Mouse (Mus musculus): ENCODE measurements at regions not wholly inside any gene's neighbourhood (a gene's known extent, or its start where the extent isn't known, plus 50 kb on each side); places are given as distances from the start of the nearest gene placed in this dataset.

- no peak for ATAC-seq (replicated peaks; ENCODE audit: low FRiP score, low TSS enrichment, poor library complexity, severe bottlenecking)
Observed at GRCm38 (mm10) chr8:92136413-92136812, 221.0 kb upstream of the Irx5 start.

- no peak for ATAC-seq (replicated peaks; ENCODE audit: low FRiP score, low TSS enrichment, poor library complexity, severe bottlenecking)
Observed at GRCm38 (mm10) chr8:92134434-92134833, 223.0 kb upstream of the Irx5 start.

GRCm38 (mm10) chr8:92133484-92134406, 223.7 kb upstream of the Irx5 start:
- no peak for ATAC-seq (replicated peaks; ENCODE audit: low FRiP score, low TSS enrichment, poor library complexity, severe bottlenecking)

- no peak for ATAC-seq (replicated peaks; ENCODE audit: low FRiP score, low TSS enrichment, poor library complexity, severe bottlenecking)
Observed at GRCm38 (mm10) chr8:92132949-92133348, 224.5 kb upstream of the Irx5 start.

GRCm38 (mm10) chr8:92132526-92132925, 224.9 kb upstream of the Irx5 start:
- ATAC-seq (replicated peaks; ENCODE audit: low FRiP score, low TSS enrichment, poor library complexity, severe bottlenecking) = no peak

- no peak for ATAC-seq (replicated peaks; ENCODE audit: low FRiP score, low TSS enrichment, poor library complexity, severe bottlenecking)
Observed at GRCm38 (mm10) chr8:92130025-92130557, 227.3 kb upstream of the Irx5 start.

GRCm38 (mm10) chr8:92129241-92130015, 228.0 kb upstream of the Irx5 start:
- ATAC-seq (replicated peaks; ENCODE audit: low FRiP score, low TSS enrichment, poor library complexity, severe bottlenecking) = no peak

- no peak for ATAC-seq (replicated peaks; ENCODE audit: low FRiP score, low TSS enrichment, poor library complexity, severe bottlenecking)
Observed at GRCm38 (mm10) chr8:92125631-92126030, 231.8 kb upstream of the Irx5 start.

GRCm38 (mm10) chr8:92121296-92121695, 236.1 kb upstream of the Irx5 start:
- peak; percentile 80 for ATAC-seq (replicated peaks; ENCODE audit: low FRiP score, low TSS enrichment, poor library complexity, severe bottlenecking)

GRCm38 (mm10) chr8:92115479-92116267, 241.8 kb upstream of the Irx5 start:
- ATAC-seq (replicated peaks; ENCODE audit: low FRiP score, low TSS enrichment, poor library complexity, severe bottlenecking) = no peak

GRCm38 (mm10) chr8:92114311-92115275, 242.8 kb upstream of the Irx5 start:
- ATAC-seq (replicated peaks; ENCODE audit: low FRiP score, low TSS enrichment, poor library complexity, severe bottlenecking) = no peak

GRCm38 (mm10) chr8:92113901-92114300, 243.5 kb upstream of the Irx5 start:
- ATAC-seq (replicated peaks; ENCODE audit: low FRiP score, low TSS enrichment, poor library complexity, severe bottlenecking) = no peak

- no peak for ATAC-seq (replicated peaks; ENCODE audit: low FRiP score, low TSS enrichment, poor library complexity, severe bottlenecking)
Observed at GRCm38 (mm10) chr8:92113386-92113785, 244.0 kb upstream of the Irx5 start.

GRCm38 (mm10) chr8:92104561-92104960, 252.9 kb upstream of the Irx5 start:
- ATAC-seq (replicated peaks; ENCODE audit: low FRiP score, low TSS enrichment, poor library complexity, severe bottlenecking) = no peak

GRCm38 (mm10) chr8:92102521-92102920, 254.9 kb upstream of the Irx5 start:
- ATAC-seq (replicated peaks; ENCODE audit: low FRiP score, low TSS enrichment, poor library complexity, severe bottlenecking) = no peak

GRCm38 (mm10) chr8:92095276-92095675, 262.1 kb upstream of the Irx5 start:
- no peak for ATAC-seq (replicated peaks; ENCODE audit: low FRiP score, low TSS enrichment, poor library complexity, severe bottlenecking)

GRCm38 (mm10) chr8:92084124-92084523, 273.3 kb upstream of the Irx5 start:
- no peak for ATAC-seq (replicated peaks; ENCODE audit: low FRiP score, low TSS enrichment, poor library complexity, severe bottlenecking)

GRCm38 (mm10) chr8:92081900-92082299, 275.5 kb upstream of the Irx5 start:
- ATAC-seq (replicated peaks; ENCODE audit: low FRiP score, low TSS enrichment, poor library complexity, severe bottlenecking) = no peak
